ENCODE assay signal across 10 mouse cellular contexts in genomic region chr3:107472198-107472597, GRCm38 (mm10). TPM values are rescaled to one million over a fixed set of nuclear protein-coding genes. Genes with fewer than 3 reads are reported as not detected.
DNase-seq lines count a peak whose midpoint lies in the region; ATAC-seq and TF ChIP-seq lines count a peak whose summit lies in the region.
"Had no signal": no experiment of that assay in that cellular context is flagged by ENCODE, and none has a peak within 500 bp of the region (broad histone marks: within the 10 kb centered on the region; RNA-seq: fewer than 3 reads in every experiment).

No protein-coding gene starts in this region.

- DNase-seq in kidney, adult 2 months, result peak; percentile 43
- no peak for DNase-seq in kidney, adult 8-10 months
- peak; percentile 39 for DNase-seq in ES-E14 (ENCODE audit: low read depth, low spot score)
- DNase-seq in cerebellum, adult 18-20 months, result peak; percentile 53 to 54
- peak; percentile 79 for DNase-seq in forebrain, postnatal 0 days
- peak; percentile 49 to 54 for DNase-seq in kidney, postnatal 4 days
- DNase-seq in naive thymus-derived CD4-positive, alpha-beta T cell, adult 2 months (ENCODE audit: low read depth), result peak; percentile 51
- DNase-seq in Muller cell, postnatal 12 days (ENCODE audit: inconsistent ontology term), result no peak

- TF ChIP-seq POLR2A in kidney, adult 2 months (IDR thresholded peaks at IDR 0.05; ENCODE audit: low read depth, low read length), result no peak

- peak; percentile 93 for TF ChIP-seq CTCF in kidney, adult 2 months (conservative IDR thresholded peaks at IDR 0.05; ENCODE audit: insufficient read depth, insufficient read length, low read depth, low read length)
- peak; percentile 97 for TF ChIP-seq CTCF in forebrain, postnatal 0 days (IDR thresholded peaks at IDR 0.05; ENCODE audit: low read depth)

- H3K27ac ChIP-seq in kidney, adult 2 months (ENCODE audit: insufficient read depth, low read depth, low read length), result no peak overlapping the region
- no peak overlapping the region for H3K27ac ChIP-seq in ES-E14 (ENCODE audit: insufficient read depth, low read depth, low read length, poor library complexity, severe bottlenecking)
- no peak overlapping the region for H3K27ac ChIP-seq in forebrain, postnatal 0 days (ENCODE audit: low read depth, low read length)
- H3K27ac ChIP-seq: embryonic facial prominence, embryonic 12.5 days; liver, embryonic 15.5 days had no signal

- H3K4me1 ChIP-seq in kidney, adult 2 months (ENCODE audit: control insufficient read depth, insufficient read depth, low read length), result no peaks in the 10 kb centered on the region
- H3K4me1 ChIP-seq in ES-E14 (ENCODE audit: control insufficient read depth in 2 of 2, insufficient read depth in 2 of 2, low read length in 2 of 2, poor library complexity in 1 of 2), result no peaks in the 10 kb centered on the region
- H3K4me1 ChIP-seq in forebrain, postnatal 0 days (ENCODE audit: insufficient read depth), result no peaks in the 10 kb centered on the region
- H3K4me1 ChIP-seq: embryonic facial prominence, embryonic 12.5 days; liver, embryonic 15.5 days had no signal

- in situ Hi-C loops in ES-E14 (cut with MboI; ENCODE audit: low sequenced_read_pairs in 2 of 2, unreplicated experiment in 2 of 2), result loop anchor here in 1 of 2 experiments (25.0 kb wide), 1 partner anchor 235 kb away; the partner anchor contains the start of genes A630076J17Rik and Prok1

- H3K4me2 ChIP-seq in forebrain, postnatal 0 days (ENCODE audit: low read depth), result no peak overlapping the region
- H3K4me2 ChIP-seq: embryonic facial prominence, embryonic 12.5 days; liver, embryonic 15.5 days had no signal

- H3K9ac ChIP-seq in ES-E14 (ENCODE audit: insufficient read depth, low read depth, low read length, poor library complexity, severe bottlenecking), result no peak overlapping the region
- no peak overlapping the region for H3K9ac ChIP-seq in forebrain, postnatal 0 days
- H3K9ac ChIP-seq: embryonic facial prominence, embryonic 12.5 days; liver, embryonic 15.5 days had no signal

- H3K27me3 ChIP-seq in kidney, adult 2 months (replicated peaks; ENCODE audit: control insufficient read depth, insufficient read depth, low read length), result no peaks in the 10 kb centered on the region
- no peaks in the 10 kb centered on the region for H3K27me3 ChIP-seq in forebrain, postnatal 0 days (ENCODE audit: insufficient read depth, low read length)
- H3K27me3 ChIP-seq: liver, embryonic 15.5 days had no signal

- no peaks in the 10 kb centered on the region for H3K9me3 ChIP-seq in ES-E14 (ENCODE audit: control insufficient read depth, insufficient read depth, low read depth, low read length)
- no peaks in the 10 kb centered on the region for H3K9me3 ChIP-seq in forebrain, postnatal 0 days (ENCODE audit: low read length)
- H3K9me3 ChIP-seq: embryonic facial prominence, embryonic 12.5 days; liver, embryonic 15.5 days had no signal

- no peaks in the 10 kb centered on the region for H3K36me3 ChIP-seq in kidney, adult 2 months (ENCODE audit: control insufficient read depth, insufficient read depth, low read length)
- no peaks in the 10 kb centered on the region for H3K36me3 ChIP-seq in ES-E14 (ENCODE audit: control insufficient read depth, insufficient read depth, low read length, poor library complexity, severe bottlenecking)
- H3K36me3 ChIP-seq in forebrain, postnatal 0 days (ENCODE audit: insufficient read depth), result peaks cover 26% of the 10 kb centered on the region
- H3K36me3 ChIP-seq: embryonic facial prominence, embryonic 12.5 days; liver, embryonic 15.5 days had no signal

- no peak overlapping the region for H3K4me3 ChIP-seq in kidney, adult 2 months (ENCODE audit: insufficient read depth, low read depth, low read length)
- no peak overlapping the region for H3K4me3 ChIP-seq in ES-E14 (ENCODE audit: insufficient read depth in 1 of 2, low read depth in 1 of 2, low read length in 2 of 2, poor library complexity in 1 of 2, severe bottlenecking in 1 of 2)
- H3K4me3 ChIP-seq in forebrain, postnatal 0 days (ENCODE audit: low read depth, low read length), result no peak overlapping the region
- H3K4me3 ChIP-seq: embryonic facial prominence, embryonic 12.5 days; liver, embryonic 15.5 days had no signal

- WGBS in kidney, adult 2 months, result 14% methylated on average over 6 of the region's 6 CpGs
- 30% methylated on average over 6 of the region's 6 CpGs for WGBS in forebrain, postnatal 0 days

- peak; percentile 76 for ATAC-seq in forebrain, postnatal 0 days

TF ChIP-seq in ES-E14, 5 proteins besides CTCF, POLR2A, EP300 and RAD21:
- TF ChIP-seq HCFC1 (IDR thresholded peaks at IDR 0.05; ENCODE audit: borderline replicate concordance, insufficient read depth, low read length), result no peak
- peak; percentile 30; the same call in 1 of the 2 replicates for TF ChIP-seq ZC3H11A (IDR thresholded peaks at IDR 0.05; ENCODE audit: borderline replicate concordance, low read depth, low read length)
- TF ChIP-seq ZNF384 (IDR thresholded peaks at IDR 0.05; ENCODE audit: low read depth, low read length), result no peak
- no peak for TF ChIP-seq CHD2 (IDR thresholded peaks at IDR 0.05; ENCODE audit: low read depth, low read length)
- TF ChIP-seq MAFK (IDR thresholded peaks at IDR 0.05; ENCODE audit: insufficient read depth, low read depth, low read length), result no peak

RNA-seq across cellular contexts. Expression of gene Kcnc4, which starts 12.8 kb away (rescaled TPM):
- polyA plus RNA-seq in kidney, adult 2 months (2012; rRNA removed), result 0.20 and 0.78 TPM in 2 replicates
- total RNA-seq in ES-E14 (2012; rRNA removed), result 0.36 and 0.37 TPM in 2 replicates
- total RNA-seq in forebrain, postnatal 0 days (2014; rRNA removed), result 10.7 and 15.4 TPM in 2 replicates
- polyA plus RNA-seq in forebrain, postnatal 0 days (2015; fragmentation: Nextera tagmentation; extraction: Ambion mirVana), result 4.2 and 6.6 TPM in 2 replicates
- polyA plus RNA-seq: liver, embryonic 15.5 days had no signal

RNA-seq across cellular contexts. Expression of gene Slc6a17, which starts 45.6 kb away (rescaled TPM):
- polyA plus RNA-seq in kidney, adult 2 months (2012; rRNA removed), result 16.0 and 19.2 TPM in 2 replicates
- total RNA-seq in ES-E14 (2012; rRNA removed), result 0.11 and 0.49 TPM in 2 replicates
- 61.2 and 68.9 TPM in 2 replicates for total RNA-seq in forebrain, postnatal 0 days (2014; rRNA removed)
- polyA plus RNA-seq in forebrain, postnatal 0 days (2015; fragmentation: Nextera tagmentation; extraction: Ambion mirVana), result 20.3 and 22.7 TPM in 2 replicates

Comparison
In these comparisons a context has a peak if more than half of its experiments do, and no peak if none do; other contexts are left out.
1. DNase-seq: peak in kidney, adult 2 months (single experiment), ES-E14 (single experiment), cerebellum, adult 18-20 months (2 of 2), forebrain, postnatal 0 days (single experiment), kidney, postnatal 4 days (2 of 2) and naive thymus-derived CD4-positive, alpha-beta T cell, adult 2 months (single experiment); none in kidney, adult 8-10 months (0 of 2) and Muller cell, postnatal 12 days (single experiment).
2. RNA of gene Slc6a17, which starts 45.6 kb away (total RNA-seq): 61.2 to 68.9 TPM in forebrain, postnatal 0 days; 0.11 to 0.49 TPM in ES-E14; every median in the first group is over 10 times any median in the second.